Mouse (Mus musculus): ENCODE measurements at regions not wholly inside any gene's neighbourhood (a gene's known extent, or its start where the extent isn't known, plus 50 kb on each side); places are given as distances from the start of the nearest gene placed in this dataset.

- no peak for TF ChIP-seq CTCF (IDR thresholded peaks at IDR 0.05; ENCODE audit: control insufficient read depth, insufficient read depth, low read length)
- no peak for TF ChIP-seq POLR2A (IDR thresholded peaks at IDR 0.05; ENCODE audit: borderline replicate concordance, control insufficient read depth, low read depth, low read length)
Measured at GRCm38 (mm10) chr1:51671287-51671686, 193.1 kb upstream of the Nabp1 start.
